Mouse (Mus musculus): ENCODE data around the gene Fzd4. TPM values are rescaled to one million over a fixed set of nuclear protein-coding genes. Genes with fewer than 3 reads are reported as not detected.

Fzd4 gene
- total RNA-seq, 2 experiments from 2014 or later, result 5.4 to 7.8 TPM

DNA sequence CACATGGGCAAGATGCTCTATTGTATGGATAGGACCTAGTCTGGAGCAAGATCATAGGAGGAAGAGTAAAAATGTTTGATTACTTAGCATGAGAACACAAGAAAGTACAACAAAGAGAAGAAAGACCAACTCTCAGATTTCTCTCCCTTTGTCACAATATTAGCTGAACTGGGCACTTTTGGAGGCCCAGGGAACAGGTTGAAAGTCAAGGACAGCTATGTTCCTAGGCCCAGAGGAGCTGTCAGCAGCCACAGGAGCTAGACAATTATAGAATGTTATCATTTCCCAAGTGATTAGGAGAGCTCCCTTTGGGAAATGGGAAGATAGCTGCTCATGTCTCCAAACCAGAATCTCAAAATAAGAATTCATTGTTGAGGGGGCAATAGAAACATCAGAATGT lies 56.8 kb downstream of the Fzd4 start:
- intact Hi-C loops (cut with DNase I), result no loop called here
- no peak for DNase-seq (ENCODE audit: extremely low spot score in 1 of 2, low spot score in 2 of 2)

DNA sequence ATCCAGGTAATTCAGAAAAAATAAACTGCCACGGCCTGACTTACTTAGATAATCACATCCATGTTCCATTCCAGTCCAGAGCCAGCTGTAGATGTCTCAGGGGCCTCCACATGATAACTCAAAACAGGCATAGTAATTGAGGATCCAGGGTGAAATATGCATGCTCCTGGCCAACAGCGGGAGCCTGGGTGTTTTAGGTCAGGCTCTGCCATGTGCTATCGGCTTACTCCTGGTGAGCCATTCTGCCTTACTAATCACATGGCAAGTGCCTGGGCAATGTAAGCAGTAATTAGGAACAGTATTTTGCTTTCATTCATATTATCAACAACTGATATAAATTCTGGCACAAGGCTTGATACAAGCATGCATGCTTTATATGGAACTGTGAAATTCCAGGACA lies 57.2 kb downstream of the Fzd4 start:
- no peak for DNase-seq (ENCODE audit: extremely low spot score in 1 of 2, low spot score in 2 of 2)

More for the DNA sequence above, 57.2 kb downstream of the Fzd4 start:
- intact Hi-C loops (cut with DNase I), result no loop called here

Other genes starting within 250 kb of the Fzd4 start
- 10 to 100 TPM; 55.6 to 60.5 TPM for gene Tmem135, start 133 bp upstream of the Fzd4 start, total RNA-seq (2021)
- 1 to 10 TPM; 4.9 to 5.1 TPM for gene Prss23, start 122.8 kb downstream of the Fzd4 start, total RNA-seq (2021)
- gene Me3, start 228.0 kb downstream of the Fzd4 start, total RNA-seq (2021), result 10 to 100 TPM; 64.2 to 67.3 TPM

Measured in left cerebral cortex, postnatal 10 days (tissue).